Mouse (Mus musculus): ENCODE results near the gene Usp50. TPM values are rescaled to one million over a fixed set of nuclear protein-coding genes. Genes with fewer than 3 reads are reported as not detected.

The Usp50 gene
- total and polyA plus RNA-seq, 2 experiments from 2014 or later: 0.10 to 2.1 TPM

DNA sequence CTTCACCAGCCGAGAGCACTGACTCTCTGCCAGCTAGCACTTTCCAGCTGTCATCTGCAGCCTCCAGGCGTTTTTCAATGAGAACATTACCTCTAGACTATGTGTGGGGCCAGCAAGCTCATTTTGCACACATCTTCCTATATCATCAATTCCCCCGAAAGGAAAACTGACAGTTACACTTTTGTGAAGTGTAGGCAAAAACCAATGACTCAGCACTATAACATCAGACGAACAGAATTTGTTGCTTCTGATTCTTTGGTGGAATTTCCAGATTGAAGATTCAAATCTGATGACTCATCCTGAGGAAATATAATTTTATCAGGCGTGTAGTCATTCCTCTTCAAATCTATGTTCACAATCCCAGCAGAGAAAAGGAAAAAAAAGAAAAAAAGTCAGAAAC is 9.3 kb upstream of the Usp50 start:
- H3K27ac ChIP-seq: no peak overlapping the region
- ATAC-seq (no peak), DNase-seq (ENCODE audit: low spot score) (no peak)
- 76% methylated on average over 5 of the region's 5 CpGs for WGBS
- no peaks in the 10 kb centered on the region for H3K27me3 ChIP-seq (ENCODE audit: insufficient read depth, low read length)
- H3K36me3 ChIP-seq (ENCODE audit: insufficient read depth, low read length): peaks cover 33% of the 10 kb centered on the region
- no peaks in the 10 kb centered on the region for H3K9me3 ChIP-seq (ENCODE audit: low read length)
- no peak overlapping the region for H3K9ac ChIP-seq (replicated peaks; ENCODE audit: low read length)
- H3K4me1 ChIP-seq (ENCODE audit: insufficient read depth, low read length): no peaks in the 10 kb centered on the region
- TF ChIP-seq CTCF (IDR thresholded peaks at IDR 0.05; ENCODE audit: low read depth): no peak
- no peak overlapping the region for H3K4me2 ChIP-seq (ENCODE audit: low read depth, low read length)
- no peak overlapping the region for H3K4me3 ChIP-seq (ENCODE audit: low read length)

- no peak overlapping the region for H3K4me3 ChIP-seq (ENCODE audit: low read length)
- no peak overlapping the region for H3K9ac ChIP-seq (replicated peaks; ENCODE audit: low read length)
- no peak overlapping the region for H3K27ac ChIP-seq
- H3K4me1 ChIP-seq (ENCODE audit: insufficient read depth, low read length): no peaks in the 10 kb centered on the region
- H3K4me2 ChIP-seq (ENCODE audit: low read depth, low read length): no peak overlapping the region
- H3K9me3 ChIP-seq (ENCODE audit: low read length): no peaks in the 10 kb centered on the region
- ATAC-seq: no peak
- WGBS: 46% methylated on average over 9 of the region's 9 CpGs
- no peak for TF ChIP-seq CTCF (IDR thresholded peaks at IDR 0.05; ENCODE audit: low read depth)
- no peaks in the 10 kb centered on the region for H3K27me3 ChIP-seq (ENCODE audit: insufficient read depth, low read length)
- no peak for DNase-seq (ENCODE audit: low spot score)
- H3K36me3 ChIP-seq (ENCODE audit: insufficient read depth, low read length): peaks cover 12% of the 10 kb centered on the region; the same call in 1 of the 2 replicates
Measured at GRCm38 (mm10) chr2:126787721-126788342, 4.6 kb upstream of the Usp50 start.

DNA sequence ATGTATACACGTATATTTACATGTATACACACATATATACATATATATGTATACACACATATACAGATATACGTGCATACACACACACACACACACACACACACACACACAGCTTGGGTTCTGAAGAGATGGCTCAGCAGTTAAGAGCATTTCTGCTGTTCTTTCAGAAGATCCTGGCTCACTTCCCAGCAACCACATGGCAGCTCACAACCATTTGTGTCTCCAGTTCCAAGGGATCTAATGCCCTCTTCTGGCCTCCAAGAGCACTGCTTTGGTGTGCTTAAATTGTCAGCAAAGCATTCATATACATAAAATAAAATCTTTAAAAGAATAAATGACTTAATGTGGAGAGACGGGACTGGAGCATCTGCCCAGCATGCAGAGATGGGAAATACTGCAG is 837 bp downstream of the Usp50 start:
- DNase-seq (ENCODE audit: low spot score): peak; percentile 91
- H3K36me3 ChIP-seq (ENCODE audit: insufficient read depth, low read length): no peaks in the 10 kb centered on the region
- no peaks in the 10 kb centered on the region for H3K9me3 ChIP-seq (ENCODE audit: low read length)
- H3K4me2 ChIP-seq (ENCODE audit: low read depth, low read length): no peak overlapping the region
- 68% methylated on average over 3 of the region's 3 CpGs for WGBS
- no peak overlapping the region for H3K4me3 ChIP-seq (ENCODE audit: low read length)
- H3K9ac ChIP-seq (replicated peaks; ENCODE audit: low read length): no peak overlapping the region
- ATAC-seq: peak; percentile 58; the same call in 1 of the 2 replicates
- no peak overlapping the region for H3K27ac ChIP-seq
- no peaks in the 10 kb centered on the region for H3K27me3 ChIP-seq (ENCODE audit: insufficient read depth, low read length)
- peak; percentile 62 for TF ChIP-seq CTCF (IDR thresholded peaks at IDR 0.05; ENCODE audit: low read depth)
- no peaks in the 10 kb centered on the region for H3K4me1 ChIP-seq (ENCODE audit: insufficient read depth, low read length)

DNA sequence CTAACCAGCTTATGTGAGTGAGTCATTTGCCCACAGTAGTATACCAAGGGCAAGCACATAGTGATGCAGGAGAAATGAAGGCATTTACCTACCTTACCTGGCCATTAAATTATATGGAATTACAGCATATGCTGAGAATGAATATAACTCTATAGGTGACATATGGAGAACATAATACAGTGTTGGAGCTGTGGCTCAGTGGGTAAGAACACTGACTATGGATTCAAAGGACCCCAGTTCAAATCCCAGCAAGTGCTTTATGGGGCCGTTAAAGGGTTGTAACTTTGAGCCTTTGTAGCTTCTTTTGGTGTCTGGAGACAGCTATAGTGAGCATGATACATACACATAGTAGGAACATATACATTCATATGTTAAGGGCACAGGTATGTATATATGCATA is 1.8 kb downstream of the Usp50 start:
- no peaks in the 10 kb centered on the region for H3K4me1 ChIP-seq (ENCODE audit: insufficient read depth, low read length)
- H3K4me2 ChIP-seq (ENCODE audit: low read depth, low read length): no peak overlapping the region
- no peaks in the 10 kb centered on the region for H3K9me3 ChIP-seq (ENCODE audit: low read length)
- no peak overlapping the region for H3K9ac ChIP-seq (replicated peaks; ENCODE audit: low read length)
- ATAC-seq (no peak), DNase-seq (ENCODE audit: low spot score) (no peak)
- no peak overlapping the region for H3K4me3 ChIP-seq (ENCODE audit: low read length)
- TF ChIP-seq CTCF (IDR thresholded peaks at IDR 0.05; ENCODE audit: low read depth): no peak
- WGBS: 81% methylated on average over 1 of the region's 1 CpGs
- no peaks in the 10 kb centered on the region for H3K27me3 ChIP-seq (ENCODE audit: insufficient read depth, low read length)
- H3K36me3 ChIP-seq (ENCODE audit: insufficient read depth, low read length): no peaks in the 10 kb centered on the region
- no peak overlapping the region for H3K27ac ChIP-seq

GRCm38 (mm10) chr2:126780286-126780685 is 3.0 kb downstream of the Usp50 start:
- no peak overlapping the region for H3K27ac ChIP-seq
- DNase-seq (ENCODE audit: low spot score): no peak
- H3K4me2 ChIP-seq (ENCODE audit: low read depth, low read length): no peak overlapping the region
- H3K4me1 ChIP-seq (ENCODE audit: insufficient read depth, low read length): no peaks in the 10 kb centered on the region
- no peaks in the 10 kb centered on the region for H3K27me3 ChIP-seq (ENCODE audit: insufficient read depth, low read length)
- H3K9me3 ChIP-seq (ENCODE audit: low read length): no peaks in the 10 kb centered on the region
- H3K9ac ChIP-seq (replicated peaks; ENCODE audit: low read length): no peak overlapping the region
- 86% methylated on average over 10 of the region's 10 CpGs for WGBS
- H3K4me3 ChIP-seq (ENCODE audit: low read length): no peak overlapping the region
- no peaks in the 10 kb centered on the region for H3K36me3 ChIP-seq (ENCODE audit: insufficient read depth, low read length)
- TF ChIP-seq CTCF (IDR thresholded peaks at IDR 0.05; ENCODE audit: low read depth): no peak
- no peak for ATAC-seq

GRCm38 (mm10) chr2:126778806-126779205 is 4.5 kb downstream of the Usp50 start:
- H3K27me3 ChIP-seq (ENCODE audit: insufficient read depth, low read length): no peaks in the 10 kb centered on the region
- TF ChIP-seq CTCF (IDR thresholded peaks at IDR 0.05; ENCODE audit: low read depth): no peak
- no peak overlapping the region for H3K4me2 ChIP-seq (ENCODE audit: low read depth, low read length)
- DNase-seq (ENCODE audit: low spot score) (no peak), ATAC-seq (no peak)
- 86% methylated on average over 4 of the region's 4 CpGs for WGBS
- H3K27ac ChIP-seq: no peak overlapping the region
- H3K36me3 ChIP-seq (ENCODE audit: insufficient read depth, low read length): no peaks in the 10 kb centered on the region
- H3K4me1 ChIP-seq (ENCODE audit: insufficient read depth, low read length): no peaks in the 10 kb centered on the region
- no peak overlapping the region for H3K9ac ChIP-seq (replicated peaks; ENCODE audit: low read length)
- no peaks in the 10 kb centered on the region for H3K9me3 ChIP-seq (ENCODE audit: low read length)
- no peak overlapping the region for H3K4me3 ChIP-seq (ENCODE audit: low read length)

DNA sequence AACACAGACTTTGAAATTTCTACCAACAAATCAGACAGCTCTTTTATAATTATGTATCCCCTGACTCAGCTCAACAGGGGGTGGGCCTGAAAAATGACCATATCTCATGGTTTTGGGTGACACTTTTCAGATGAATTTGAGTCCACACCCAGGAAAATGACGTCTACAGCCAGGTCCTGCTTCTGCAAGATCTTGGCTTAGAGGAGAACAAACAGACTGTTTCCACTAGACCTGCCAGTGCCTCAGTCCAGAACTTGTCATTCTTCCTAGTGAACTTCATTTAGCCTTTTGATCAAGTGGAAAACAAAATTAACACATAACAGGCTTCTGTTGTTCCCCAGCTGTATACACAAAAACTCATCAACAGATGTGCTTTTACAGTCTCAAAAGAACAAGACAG is 6.9 kb downstream of the Usp50 start:
- no peaks in the 10 kb centered on the region for H3K4me1 ChIP-seq (ENCODE audit: insufficient read depth, low read length)
- no peak overlapping the region for H3K4me3 ChIP-seq (ENCODE audit: low read length)
- ATAC-seq (no peak), DNase-seq (ENCODE audit: low spot score) (no peak)
- H3K4me2 ChIP-seq (ENCODE audit: low read depth, low read length): no peak overlapping the region
- no peaks in the 10 kb centered on the region for H3K27me3 ChIP-seq (ENCODE audit: insufficient read depth, low read length)
- WGBS: 50% methylated on average over 1 of the region's 1 CpGs
- no peak for TF ChIP-seq CTCF (IDR thresholded peaks at IDR 0.05; ENCODE audit: low read depth)
- H3K36me3 ChIP-seq (ENCODE audit: insufficient read depth, low read length): no peaks in the 10 kb centered on the region
- H3K27ac ChIP-seq: no peak overlapping the region
- no peak overlapping the region for H3K9ac ChIP-seq (replicated peaks; ENCODE audit: low read length)
- no peaks in the 10 kb centered on the region for H3K9me3 ChIP-seq (ENCODE audit: low read length)
